Mouse (Mus musculus) embryonic facial prominence, embryonic 14.5 days (tissue): ENCODE measurements at regions not wholly inside any gene's neighbourhood (a gene's known extent, or its start where the extent isn't known, plus 50 kb on each side); places are given as distances from the start of the nearest gene placed in this dataset.

Experiments used
- ATAC-seq: fragments of 200-750 bp; cut with Nextera tagmentation; 2 replicates; pipeline ENCODE4 v1.8.0; 2017; ENCODE audit warnings: low read depth, moderate number of reproducible peaks, moderate TSS enrichment
- DNase-seq: peaks from one replicate; pipeline ENCODE4 v3.0.0-alpha.2; 2015; ENCODE audit warnings: low spot score
- H3K27ac ChIP-seq: fragments of 300-500 bp; sonication (generic); replicated peaks from 2 replicates; pipeline ENCODE4 v1.5.1; 2014; ENCODE audit warnings: low read depth, mild to moderate bottlenecking, low read length, moderate library complexity
- H3K27me3 ChIP-seq: fragments of 300-500 bp; sonication (generic); replicated peaks from 2 replicates; pipeline ENCODE4 v1.6.1; 2014; ENCODE audit warnings: low read length; ENCODE audit not compliant: control insufficient read depth, insufficient read depth
- H3K36me3 ChIP-seq: fragments of 300-500 bp; sonication (generic); 2 replicates; pipeline ENCODE4 v1.6.1; 2014; ENCODE audit warnings: low read length, mixed read lengths; ENCODE audit not compliant: control insufficient read depth, insufficient read depth
- H3K4me1 ChIP-seq: fragments of 300-500 bp; sonication (generic); 2 replicates; pipeline ENCODE4 v1.6.1; 2014; ENCODE audit warnings: antibody characterized with exemption, low read length; ENCODE audit not compliant: control insufficient read depth, insufficient read depth
- H3K4me2 ChIP-seq: fragments of 300-500 bp; sonication (generic); 2 replicates; pipeline ENCODE4 v1.6.1; 2014; ENCODE audit warnings: low read depth, mild to moderate bottlenecking, low read length, moderate library complexity, mixed read lengths
- H3K4me3 ChIP-seq: fragments of 300-500 bp; sonication (generic); 2 replicates; pipeline ENCODE4 v1.5.1; 2014; ENCODE audit warnings: low read depth, mild to moderate bottlenecking, low read length
- H3K9ac ChIP-seq: fragments of 300-500 bp; sonication (generic); 2 replicates; pipeline ENCODE4 v1.6.1; 2014; ENCODE audit warnings: low read depth, mild to moderate bottlenecking, low read length, moderate library complexity, mixed read lengths
- H3K9me3 ChIP-seq: fragments of 300-500 bp; sonication (generic); 2 replicates; pipeline ENCODE4 v1.6.1; 2016; ENCODE audit warnings: low read length; ENCODE audit not compliant: control insufficient read depth
- WGBS: fragments of 180-500 bp; shearing (Covaris S2); extraction: QIAGEN DNeasy Blood & Tissue Kit; methylation state at CpG from one replicate; pipeline ENCODE4 v1.1.7; 2014; 5-methylcytosine and 5-hydroxymethylcytosine counted together

- DNase-seq (no peak), ATAC-seq (no peak)
- 56% methylated on average over 4 of the region's 4 CpGs for WGBS
- Histone ChIP-seq H3K9me3 (no peaks in the 10 kb centered on the region), H3K4me1 (peaks cover 5% of the 10 kb centered on the region), H3K36me3 (no peaks in the 10 kb centered on the region), H3K27ac (no peak overlapping the region), H3K9ac (no peak overlapping the region), H3K4me3 (no peak overlapping the region), H3K4me2 (no peak overlapping the region), H3K27me3 (no peaks in the 10 kb centered on the region)
Observed at GRCm38 (mm10) chr3:144365894-144366293, 160.9 kb upstream of the Lmo4 start.

GRCm38 (mm10) chr3:144362472-144362871 is 157.5 kb upstream of the Lmo4 start:
- ATAC-seq (no peak), DNase-seq (no peak)
- Histone ChIP-seq H3K36me3 (no peaks in the 10 kb centered on the region), H3K27ac (no peak overlapping the region), H3K4me1 (no peaks in the 10 kb centered on the region; the same call in none of the 2 replicates), H3K4me2 (no peak overlapping the region), H3K27me3 (no peaks in the 10 kb centered on the region), H3K9me3 (no peaks in the 10 kb centered on the region), H3K4me3 (no peak overlapping the region), H3K9ac (no peak overlapping the region)
- 55% methylated on average over 10 of the region's 10 CpGs for WGBS

- no peak overlapping the region for H3K9ac ChIP-seq
- WGBS = 58% methylated on average over 4 of the region's 4 CpGs
- H3K4me1 ChIP-seq = no peaks in the 10 kb centered on the region; the same call in none of the 2 replicates
- no peak overlapping the region for H3K4me2 ChIP-seq
- no peaks in the 10 kb centered on the region for H3K9me3 ChIP-seq
- no peak for ATAC-seq
- no peak overlapping the region for H3K4me3 ChIP-seq
- no peaks in the 10 kb centered on the region for H3K36me3 ChIP-seq
- no peaks in the 10 kb centered on the region for H3K27me3 ChIP-seq
- DNase-seq = no peak
- H3K27ac ChIP-seq = no peak overlapping the region
Observed at GRCm38 (mm10) chr3:144361203-144361978, 156.4 kb upstream of the Lmo4 start.

- Histone ChIP-seq H3K4me1 (no peaks in the 10 kb centered on the region), H3K9ac (no peak overlapping the region), H3K36me3 (no peaks in the 10 kb centered on the region), H3K27ac (no peak overlapping the region), H3K4me2 (no peak overlapping the region), H3K27me3 (no peaks in the 10 kb centered on the region), H3K4me3 (no peak overlapping the region), H3K9me3 (no peaks in the 10 kb centered on the region)
- 67% methylated on average over 11 of the region's 11 CpGs for WGBS
- no peak for ATAC-seq
- no peak for DNase-seq
Observed at GRCm38 (mm10) chr3:144356948-144357295, 151.9 kb upstream of the Lmo4 start.

- DNase-seq = no peak
- Histone ChIP-seq H3K36me3 (no peaks in the 10 kb centered on the region), H3K27me3 (no peaks in the 10 kb centered on the region), H3K4me1 (no peaks in the 10 kb centered on the region), H3K4me3 (no peak overlapping the region), H3K4me2 (no peak overlapping the region), H3K9ac (no peak overlapping the region), H3K27ac (no peak overlapping the region), H3K9me3 (no peaks in the 10 kb centered on the region)
- ATAC-seq = no peak
- WGBS = 80% methylated on average over 17 of the region's 17 CpGs
Observed at GRCm38 (mm10) chr3:144356103-144356947, 151.3 kb upstream of the Lmo4 start.

- Histone ChIP-seq H3K4me1 (no peaks in the 10 kb centered on the region), H3K27me3 (no peaks in the 10 kb centered on the region), H3K4me3 (no peak overlapping the region), H3K27ac (no peak overlapping the region), H3K9me3 (no peaks in the 10 kb centered on the region), H3K9ac (no peak overlapping the region), H3K36me3 (no peaks in the 10 kb centered on the region), H3K4me2 (no peak overlapping the region)
- ATAC-seq = no peak
- 94% methylated on average over 4 of the region's 4 CpGs for WGBS
- DNase-seq = no peak
Observed at GRCm38 (mm10) chr3:144352559-144352958, 147.5 kb upstream of the Lmo4 start.

- 58% methylated on average over 9 of the region's 9 CpGs for WGBS
- Histone ChIP-seq H3K27ac (no peak overlapping the region), H3K27me3 (no peaks in the 10 kb centered on the region), H3K9me3 (no peaks in the 10 kb centered on the region), H3K36me3 (no peaks in the 10 kb centered on the region), H3K4me3 (no peak overlapping the region), H3K4me1 (no peaks in the 10 kb centered on the region), H3K9ac (no peak overlapping the region), H3K4me2 (no peak overlapping the region)
- ATAC-seq (no peak), DNase-seq (no peak)
Observed at GRCm38 (mm10) chr3:144348431-144348830, 143.4 kb upstream of the Lmo4 start.

- no peak overlapping the region for H3K4me3 ChIP-seq
- no peaks in the 10 kb centered on the region for H3K9me3 ChIP-seq
- WGBS = 60% methylated on average over 3 of the region's 3 CpGs
- no peaks in the 10 kb centered on the region for H3K36me3 ChIP-seq
- H3K27ac ChIP-seq = no peak overlapping the region
- no peak overlapping the region for H3K9ac ChIP-seq
- ATAC-seq = no peak
- H3K4me2 ChIP-seq = no peak overlapping the region
- DNase-seq = peak; percentile 29
- no peaks in the 10 kb centered on the region for H3K4me1 ChIP-seq
- no peaks in the 10 kb centered on the region for H3K27me3 ChIP-seq
Observed at GRCm38 (mm10) chr3:144335237-144335636, 130.2 kb upstream of the Lmo4 start.
